Mouse (Mus musculus) heart, postnatal 14 days (tissue): ENCODE measurements around the gene Ccdc137. TPM values are rescaled to one million over a fixed set of nuclear protein-coding genes. Genes with fewer than 3 reads are reported as not detected.

Experiments
- DNase-seq, 2 experiments: peaks; one replicate each; pipeline ENCODE4 v3.0.0; 2021 to 2022
- intact Hi-C: fragments of 180-260 bp; cut with DNase I; formaldehyde crosslinking; loops from one replicate; pipeline ENCODE4 v1.15.1; 2025
- total RNA-seq, 2 experiments: library from RNA; stranded (reverse); gene quantifications; 2 replicates each; pipeline ENCODE4 v1.2.3; 2021

Ccdc137 gene
- total RNA-seq, 2 experiments from 2014 or later: 5.9 to 9.4 TPM

- peak in 1 of 2 experiments; percentile 21 for DNase-seq
- intact Hi-C loops: no loop called here
Observed at GRCm38 (mm10) chr11:120457370-120457769, 545 bp upstream of the Ccdc137 start.

DNA sequence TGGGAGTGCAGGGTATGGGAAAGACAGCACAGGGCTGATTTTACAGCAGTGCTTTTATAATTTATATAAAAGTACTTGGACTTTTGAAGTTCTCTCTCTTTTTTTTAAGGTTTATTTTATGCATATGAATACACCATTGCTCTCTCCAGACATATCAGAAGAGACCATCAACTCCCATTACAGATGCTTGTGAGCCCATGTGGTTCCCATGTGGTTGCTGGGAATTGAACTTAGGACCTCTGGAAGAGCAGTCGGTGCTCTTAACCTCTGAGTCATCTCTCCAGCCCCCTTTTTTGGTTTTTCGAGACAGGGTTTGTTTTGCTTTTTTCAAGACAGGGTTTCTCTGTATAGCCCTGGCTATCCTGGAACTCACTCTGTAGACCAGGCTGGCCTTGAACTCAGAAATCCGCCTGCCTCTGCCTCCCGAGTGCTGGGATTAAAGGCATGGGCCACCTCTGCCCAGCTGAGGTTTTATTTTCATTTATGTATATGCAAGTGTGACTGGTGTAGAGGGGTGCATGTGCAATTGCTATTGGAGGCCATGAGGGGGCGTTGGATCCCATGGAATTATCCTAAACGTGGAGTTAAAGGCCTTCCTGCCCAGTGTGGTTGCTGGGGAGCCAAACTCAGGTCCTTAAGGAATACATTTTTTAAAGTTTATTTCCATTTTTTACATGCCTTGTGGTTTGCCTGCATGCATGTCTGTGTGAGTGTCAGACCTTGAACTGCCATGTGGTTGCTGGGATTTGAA lies 1.1 kb downstream of the Ccdc137 start:
- DNase-seq: no peak
- intact Hi-C loops: loop anchor here (1.0 kb wide), 1 partner anchor 8 kb away; the partner anchor contains the start of gene Arl16

- intact Hi-C loops: no loop called here
- no peak for DNase-seq
Observed at GRCm38 (mm10) chr11:120463536-120463935, 5.6 kb downstream of the Ccdc137 start.

GRCm38 (mm10) chr11:120464365-120464764 lies 6.5 kb downstream of the Ccdc137 start:
- intact Hi-C loops: no loop called here
- DNase-seq: no peak

GRCm38 (mm10) chr11:120465521-120465920 lies 7.6 kb downstream of the Ccdc137 start:
- no peak for DNase-seq

GRCm38 (mm10) chr11:120467051-120467735 lies 9.3 kb downstream of the Ccdc137 start, which contains the start of gene Arl16:
Arl16 (minus strand) TSS chr11:120467607.
- peak; percentile 94 for DNase-seq

More at GRCm38 (mm10) chr11:120465521-120465920, 7.6 kb downstream of the Ccdc137 start:
- intact Hi-C loops: no loop called here

GRCm38 (mm10) chr11:120467736-120468092 lies 9.8 kb downstream of the Ccdc137 start:
- intact Hi-C loops: loop anchor here (1.0 kb wide), 1 partner anchor 9 kb away; the partner anchor contains the start of genes Ccdc137 and Oxld1
- DNase-seq: no peak

More at GRCm38 (mm10) chr11:120467051-120467735, 9.3 kb downstream of the Ccdc137 start, which contains the start of gene Arl16:
- intact Hi-C loops: loop anchor here (1.0 kb wide), 1 partner anchor 9 kb away; the partner anchor contains the start of genes Ccdc137 and Oxld1

- intact Hi-C loops: no loop called here
- no peak for DNase-seq
Observed at GRCm38 (mm10) chr11:120472052-120472451, 14.1 kb downstream of the Ccdc137 start.

DNA sequence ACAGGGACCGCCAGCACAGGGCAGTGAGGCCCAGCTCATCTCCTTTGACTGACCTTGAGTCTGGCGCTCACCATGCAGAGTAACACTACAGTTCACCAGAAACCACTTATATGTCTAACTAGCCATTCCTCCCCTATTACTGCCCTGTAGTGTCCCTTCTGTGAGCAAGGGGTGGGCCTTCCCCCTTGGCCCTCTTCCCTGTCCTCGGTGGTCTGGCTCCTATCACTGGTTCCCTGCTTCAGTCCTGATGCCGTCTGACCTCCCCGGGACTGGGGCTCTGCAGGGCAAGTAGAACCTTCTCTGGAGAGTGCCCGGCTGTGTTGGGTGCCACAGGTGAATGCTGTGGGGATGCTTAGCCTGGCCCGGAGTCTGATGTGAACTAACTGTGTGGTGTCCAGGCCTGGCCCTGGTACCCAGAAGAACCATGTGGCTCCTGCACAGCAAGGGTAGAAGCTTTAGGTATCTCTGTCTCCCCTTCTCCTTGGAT lies 25.6 kb downstream of the Ccdc137 start:
- DNase-seq: no peak
- intact Hi-C loops: no loop called here

DNA sequence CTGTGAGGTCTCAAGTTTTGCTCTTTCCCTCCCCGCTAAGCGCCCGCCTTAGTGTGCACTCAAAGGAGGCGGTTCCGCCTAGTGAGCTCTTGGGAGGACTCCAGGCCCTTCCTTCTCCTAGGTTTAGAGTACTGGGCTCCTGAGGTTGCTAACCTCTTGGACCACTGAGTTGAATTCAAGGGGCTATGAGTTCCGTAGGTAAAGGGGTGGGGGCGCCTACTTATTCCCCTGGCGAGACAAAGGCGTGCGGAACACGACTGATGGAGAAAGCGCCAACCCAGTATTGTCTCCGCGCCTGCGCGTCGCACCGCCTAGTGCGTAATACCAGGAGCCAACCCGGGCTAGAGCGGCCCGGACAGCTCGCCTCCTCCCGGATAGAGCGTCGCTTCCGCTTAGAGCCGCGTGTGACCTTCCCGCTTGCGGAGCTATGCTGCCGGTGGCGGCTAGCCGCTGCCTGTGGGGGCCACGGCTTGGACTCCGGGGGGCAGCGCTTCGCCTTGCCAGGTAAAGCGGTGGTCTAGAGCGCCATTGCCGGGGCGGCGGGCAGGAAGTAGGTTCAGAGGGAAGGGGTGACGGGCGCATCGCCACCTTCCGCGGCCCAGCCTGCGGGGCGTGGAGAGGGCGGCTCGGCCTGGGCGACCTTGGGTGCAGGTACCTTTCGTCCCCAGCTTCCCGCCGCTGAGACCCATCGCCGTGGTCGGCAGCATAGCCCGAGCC lies 26.5 kb downstream of the Ccdc137 start, which contains the start of gene Mrpl12:
Gene Mrpl12 (plus strand): TSS at position 349 of the 717 bp plus-strand sequence.
- intact Hi-C loops: no loop called here
- peak; percentile 90 for DNase-seq

GRCm38 (mm10) chr11:120485251-120485650 lies 27.3 kb downstream of the Ccdc137 start:
- DNase-seq: no peak
- intact Hi-C loops: loop anchor here (5.0 kb wide), 1 partner anchor 227 kb away; the partner anchor contains the start of genes Cenpx and Lrrc45

- intact Hi-C loops: loop anchor here (5.0 kb wide), 1 partner anchor 224 kb away; the partner anchor contains the start of genes Cenpx and Lrrc45
- no peak for DNase-seq
Observed at GRCm38 (mm10) chr11:120488516-120488915, 30.6 kb downstream of the Ccdc137 start.

- DNase-seq: peak; percentile 62 to 73
- intact Hi-C loops: loop anchor here (1.0 to 5.0 kb wide), 2 partner anchors 123 to 223 kb away; partner anchors contain the start of genes Cenpx and Lrrc45
Observed at GRCm38 (mm10) chr11:120489054-120489761, 31.3 kb downstream of the Ccdc137 start.

DNA sequence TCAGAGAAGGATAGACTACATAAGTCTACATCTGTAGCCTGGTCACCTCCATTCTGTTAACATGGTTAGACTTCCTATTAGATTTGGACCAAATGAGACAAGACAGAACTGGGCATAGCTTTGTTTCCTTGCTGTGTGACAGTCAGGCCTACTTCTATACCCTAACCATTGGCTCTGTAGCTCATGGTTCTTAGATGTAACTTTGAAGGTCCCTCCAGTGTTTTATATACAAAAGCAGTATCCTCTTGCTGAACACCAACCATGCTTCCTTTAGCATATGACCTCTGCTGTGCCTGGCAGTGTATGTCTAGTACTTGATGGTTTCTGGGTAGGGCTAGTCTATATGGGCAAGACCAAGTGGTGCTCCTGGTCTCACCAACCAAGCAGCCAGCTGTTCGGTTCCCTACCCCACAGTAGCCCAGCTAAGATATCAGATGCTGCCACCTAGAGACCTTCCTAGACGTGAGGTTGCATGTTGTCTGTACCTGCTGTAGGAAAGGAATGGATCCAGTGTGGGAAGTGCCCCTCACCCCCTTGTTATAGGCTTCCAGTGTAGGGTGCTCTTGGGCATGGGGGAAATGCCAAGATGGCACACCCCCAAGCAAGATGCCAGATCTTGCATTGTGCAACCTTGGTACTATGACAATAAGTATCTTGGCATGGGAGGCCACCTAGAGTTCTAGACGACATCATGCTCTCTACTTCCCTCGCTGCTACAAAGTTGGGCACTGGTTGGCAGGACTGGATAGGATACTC lies 32.6 kb downstream of the Ccdc137 start:
- no peak for DNase-seq
- intact Hi-C loops: loop anchor here (2.0 kb wide), 1 partner anchor 20 kb away; no protein-coding TSS in a partner anchor

DNA sequence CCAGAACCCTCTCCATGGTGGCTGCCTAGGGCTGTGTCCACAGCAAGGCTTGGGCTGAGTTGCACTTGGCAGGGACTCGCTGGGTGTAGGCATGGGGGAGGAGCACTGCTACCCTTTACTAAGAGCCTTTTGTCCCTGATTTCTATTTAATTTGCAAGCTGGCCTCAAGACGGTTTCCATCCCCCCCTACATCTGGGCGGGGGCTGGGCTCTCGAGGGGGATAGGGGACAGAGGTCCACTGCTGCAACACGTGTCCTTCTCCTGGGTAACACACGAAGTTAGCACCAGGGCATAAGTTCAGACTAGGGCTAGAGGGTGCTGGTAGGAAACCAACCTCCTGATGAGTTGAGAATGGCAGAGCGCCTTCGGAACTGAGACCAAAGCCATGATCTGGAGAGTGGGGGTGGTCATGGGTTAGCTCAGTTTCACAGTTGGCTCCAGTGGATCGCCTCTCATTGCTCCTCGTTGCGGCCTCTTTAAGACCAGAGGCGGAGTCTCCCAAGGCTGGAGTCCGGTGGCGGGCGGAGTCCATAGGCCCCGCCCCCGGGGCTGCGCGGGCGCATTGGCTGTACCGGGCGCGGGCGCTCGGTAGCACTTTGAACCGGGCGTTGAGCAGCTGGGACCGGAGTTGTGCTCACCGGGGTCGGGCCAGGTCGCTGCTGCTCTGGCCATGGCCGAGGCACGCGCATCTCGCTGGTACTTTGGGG lies 33.6 kb downstream of the Ccdc137 start, which contains the start of gene Slc25a10:
Gene Slc25a10 (plus strand): TSS at position 524 of the 707 bp plus-strand sequence.
- DNase-seq: peak; percentile 92 to 93
- intact Hi-C loops: loop anchor here (2.0 kb wide), 1 partner anchor 19 kb away; no protein-coding TSS in a partner anchor

DNA sequence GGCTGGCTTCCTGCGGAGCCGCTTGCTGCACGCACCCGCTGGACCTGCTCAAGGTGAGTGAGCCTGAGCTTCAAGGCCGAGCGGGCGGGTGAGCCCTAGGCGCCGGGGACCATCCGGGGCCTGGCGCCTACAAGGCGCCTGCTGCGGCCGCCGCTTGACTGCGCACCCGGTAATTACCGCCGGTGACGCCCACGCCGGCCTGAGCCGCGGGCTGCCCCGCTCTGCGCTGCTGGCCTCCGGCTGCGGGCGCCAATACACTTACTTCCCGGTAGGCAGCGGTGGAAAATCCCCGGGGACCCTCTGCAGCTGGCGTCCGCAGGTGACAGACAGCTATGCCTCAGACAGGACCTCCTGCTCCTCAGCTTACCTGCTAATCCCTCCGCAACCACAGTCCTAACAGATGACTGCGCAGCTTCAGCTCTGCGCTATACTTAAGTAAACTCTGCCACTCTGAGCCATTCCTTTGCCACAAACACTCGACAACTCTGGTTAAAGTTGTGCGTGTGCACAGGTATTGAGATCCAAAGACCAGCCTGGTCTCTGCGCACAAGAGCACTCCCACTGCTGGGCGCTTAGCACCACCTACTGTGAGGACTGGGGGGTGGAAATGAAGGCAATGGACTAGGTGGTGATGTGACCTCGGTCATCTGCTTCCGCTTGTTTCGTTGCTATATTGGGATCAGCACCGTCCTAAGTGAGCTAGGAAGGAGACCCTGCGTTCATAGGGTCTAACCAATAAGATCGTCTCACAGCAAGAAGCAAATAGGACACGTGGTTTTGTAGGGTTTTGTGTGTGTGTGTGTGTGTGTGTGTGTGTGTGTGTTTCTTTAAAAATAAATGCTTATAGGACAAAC lies 34.3 kb downstream of the Ccdc137 start:
- DNase-seq: peak; percentile 49
- intact Hi-C loops: no loop called here

DNA sequence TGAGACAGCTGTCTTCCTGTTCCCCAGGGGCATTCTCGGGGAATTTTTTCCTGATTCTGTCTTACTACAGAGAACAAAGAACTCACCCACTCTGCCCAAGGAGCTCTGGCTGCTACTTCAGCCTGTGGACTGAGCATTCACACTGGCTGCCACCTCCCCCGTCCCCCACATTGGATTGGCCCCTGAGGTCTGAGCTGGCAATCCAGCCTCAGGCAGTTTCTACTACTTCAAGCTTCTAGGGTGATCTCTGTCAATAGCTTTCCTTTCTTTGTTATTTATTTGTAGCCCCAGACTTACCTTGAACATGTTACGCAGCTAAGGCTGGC lies 34.9 kb downstream of the Ccdc137 start:
- DNase-seq: no peak
- intact Hi-C loops: no loop called here
